Mouse (Mus musculus) forebrain, embryonic 13.5 days (tissue): ENCODE measurements at regions not wholly inside any gene's neighbourhood (a gene's known extent, or its start where the extent isn't known, plus 50 kb on each side); places are given as distances from the start of the nearest gene placed in this dataset.

ENCODE experiments used
- ATAC-seq: fragments of 200-750 bp; cut with Nextera tagmentation; 2 replicates; pipeline ENCODE4 v1.8.0; 2017
- H3K27ac ChIP-seq: fragments of 300-500 bp; sonication (generic); 2 replicates; pipeline ENCODE4 v1.5.1; 2015; ENCODE audit warnings: inconsistent platforms, mild to moderate bottlenecking, moderate library complexity
- H3K27me3 ChIP-seq: fragments of 300-500 bp; sonication (generic); 2 replicates; pipeline ENCODE4 v1.6.1; 2015; ENCODE audit warnings: mild to moderate bottlenecking, inconsistent platforms
- H3K36me3 ChIP-seq: fragments of 300-500 bp; sonication (generic); 2 replicates; pipeline ENCODE4 v1.6.1; 2015; ENCODE audit warnings: mild to moderate bottlenecking, inconsistent platforms; ENCODE audit not compliant: poor library complexity, severe bottlenecking
- H3K4me1 ChIP-seq: fragments of 300-500 bp; sonication (generic); 2 replicates; pipeline ENCODE4 v1.6.1; 2015; ENCODE audit warnings: inconsistent platforms
- H3K4me2 ChIP-seq: fragments of 300-500 bp; sonication (generic); 2 replicates; pipeline ENCODE4 v1.6.1; 2015; ENCODE audit warnings: inconsistent platforms, mild to moderate bottlenecking, moderate library complexity
- H3K4me3 ChIP-seq: fragments of 300-500 bp; sonication (generic); 2 replicates; pipeline ENCODE4 v1.5.1; 2015; ENCODE audit warnings: mild to moderate bottlenecking, inconsistent platforms
- H3K9ac ChIP-seq: fragments of 300-500 bp; sonication (generic); 2 replicates; pipeline ENCODE4 v1.6.1; 2015; ENCODE audit warnings: mild to moderate bottlenecking, inconsistent platforms
- H3K9me3 ChIP-seq: fragments of 300-500 bp; sonication (generic); replicated peaks from 2 replicates; pipeline ENCODE4 v1.6.1; 2016; ENCODE audit warnings: inconsistent platforms
- WGBS: fragments of 180-500 bp; shearing (Covaris S2); methylation state at CpG from one replicate; pipeline ENCODE4 v1.1.7; 2015; 5-methylcytosine and 5-hydroxymethylcytosine counted together

DNA sequence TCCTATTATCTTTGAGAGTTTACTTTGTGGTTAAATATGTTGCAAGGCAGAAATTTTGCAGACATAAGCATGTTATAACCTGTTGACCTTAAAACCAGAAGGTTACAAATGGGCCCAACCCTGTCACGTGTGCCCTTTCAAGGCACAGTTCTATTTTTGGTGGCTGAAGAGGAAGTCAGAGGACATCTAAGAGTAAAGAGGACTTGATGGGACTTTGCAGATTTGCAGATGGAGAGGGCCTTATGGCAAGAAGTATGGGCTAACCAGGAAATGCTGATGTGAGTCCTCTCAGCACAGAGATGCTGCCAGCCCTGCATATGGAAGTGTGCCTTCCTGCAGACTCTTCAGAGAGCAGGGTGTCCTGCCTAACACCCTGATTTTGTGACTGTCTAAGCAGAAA lies 101.6 kb upstream of the Ednrb start:
- WGBS = 89% methylated on average over 1 of the region's 1 CpGs
- Histone ChIP-seq H3K9me3 (no peaks in the 10 kb centered on the region), H3K4me2 (no peak overlapping the region), H3K4me1 (peaks cover 7% of the 10 kb centered on the region), H3K9ac (no peak overlapping the region), H3K27ac (no peak overlapping the region), H3K36me3 (no peaks in the 10 kb centered on the region), H3K27me3 (no peaks in the 10 kb centered on the region), H3K4me3 (no peak overlapping the region)
- ATAC-seq = no peak

DNA sequence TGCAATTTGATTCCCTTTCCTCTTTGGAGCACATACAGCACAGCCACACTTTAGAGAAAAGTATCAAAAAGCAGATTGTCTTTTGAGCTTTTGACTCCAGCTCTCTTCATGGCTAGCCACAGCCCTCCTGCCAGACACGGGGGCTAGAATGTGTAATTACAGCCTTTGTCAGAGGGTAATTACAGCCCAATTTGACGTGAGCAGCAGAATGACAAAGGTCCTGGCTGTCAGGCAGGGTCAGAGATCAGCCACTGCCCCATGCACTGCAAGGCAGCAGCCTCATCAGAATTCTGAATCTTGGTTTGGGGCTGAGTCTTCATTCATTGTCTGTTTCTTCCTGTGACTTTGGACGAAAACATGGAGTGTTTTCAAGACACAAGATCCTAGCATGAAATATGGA lies 95.7 kb upstream of the Ednrb start:
- no peak overlapping the region for H3K27ac ChIP-seq
- ATAC-seq = no peak
- no peak overlapping the region for H3K4me3 ChIP-seq
- no peaks in the 10 kb centered on the region for H3K9me3 ChIP-seq
- H3K4me1 ChIP-seq = peaks cover 3% of the 10 kb centered on the region
- no peaks in the 10 kb centered on the region for H3K36me3 ChIP-seq
- no peak overlapping the region for H3K9ac ChIP-seq
- 5% methylated on average over 3 of the region's 3 CpGs for WGBS
- no peak overlapping the region for H3K4me2 ChIP-seq
- H3K27me3 ChIP-seq = no peaks in the 10 kb centered on the region

DNA sequence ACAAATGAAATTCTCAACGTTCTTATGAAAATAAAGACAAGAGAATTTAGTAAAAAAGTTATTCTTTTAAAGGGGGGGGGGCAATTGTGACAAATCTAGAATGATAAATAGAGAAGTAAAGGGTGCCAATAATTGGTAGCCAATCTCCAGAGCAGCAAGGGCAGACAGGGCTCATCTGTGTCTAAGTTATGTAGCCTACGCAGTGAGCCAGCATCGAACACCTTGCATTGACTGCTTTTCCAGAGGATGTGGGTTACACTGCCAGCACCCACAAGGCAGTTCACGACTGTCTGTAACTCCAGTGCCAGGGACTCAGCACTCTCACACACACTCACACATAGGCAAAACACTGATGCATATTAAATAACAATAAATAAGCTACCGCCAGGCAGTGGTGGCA lies 94.7 kb upstream of the Ednrb start:
- H3K27me3 ChIP-seq = no peaks in the 10 kb centered on the region
- H3K9me3 ChIP-seq = no peaks in the 10 kb centered on the region
- peaks cover 3% of the 10 kb centered on the region for H3K4me1 ChIP-seq
- H3K4me3 ChIP-seq = no peak overlapping the region
- no peak overlapping the region for H3K4me2 ChIP-seq
- ATAC-seq = no peak
- 86% methylated on average over 5 of the region's 5 CpGs for WGBS
- no peaks in the 10 kb centered on the region for H3K36me3 ChIP-seq
- H3K9ac ChIP-seq = no peak overlapping the region
- H3K27ac ChIP-seq = no peak overlapping the region

DNA sequence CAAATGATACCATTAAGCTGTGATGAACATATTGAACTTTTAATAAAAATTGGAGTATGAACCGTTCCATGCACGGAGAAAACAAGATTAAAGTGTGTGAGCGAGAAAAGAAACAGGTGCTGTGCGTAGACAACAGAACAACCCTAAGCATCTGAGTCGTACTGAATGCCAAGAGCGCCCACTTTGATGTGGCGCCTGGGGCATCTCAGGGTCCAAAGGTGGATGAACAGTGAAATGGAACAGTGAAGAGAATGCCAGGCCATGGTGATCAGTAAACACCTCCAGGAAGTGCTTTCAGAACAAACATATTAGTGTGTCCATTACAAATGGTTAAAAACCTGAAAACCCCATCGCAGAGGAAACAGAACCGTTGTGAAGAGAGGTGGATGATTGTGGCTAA lies 94.0 kb upstream of the Ednrb start:
- 94% methylated on average over 9 of the region's 9 CpGs for WGBS
- no peaks in the 10 kb centered on the region for H3K36me3 ChIP-seq
- no peak for ATAC-seq
- H3K27me3 ChIP-seq = no peaks in the 10 kb centered on the region
- H3K4me2 ChIP-seq = no peak overlapping the region
- H3K4me1 ChIP-seq = peaks cover 3% of the 10 kb centered on the region
- no peak overlapping the region for H3K27ac ChIP-seq
- no peak overlapping the region for H3K9ac ChIP-seq
- H3K9me3 ChIP-seq = no peaks in the 10 kb centered on the region
- no peak overlapping the region for H3K4me3 ChIP-seq

DNA sequence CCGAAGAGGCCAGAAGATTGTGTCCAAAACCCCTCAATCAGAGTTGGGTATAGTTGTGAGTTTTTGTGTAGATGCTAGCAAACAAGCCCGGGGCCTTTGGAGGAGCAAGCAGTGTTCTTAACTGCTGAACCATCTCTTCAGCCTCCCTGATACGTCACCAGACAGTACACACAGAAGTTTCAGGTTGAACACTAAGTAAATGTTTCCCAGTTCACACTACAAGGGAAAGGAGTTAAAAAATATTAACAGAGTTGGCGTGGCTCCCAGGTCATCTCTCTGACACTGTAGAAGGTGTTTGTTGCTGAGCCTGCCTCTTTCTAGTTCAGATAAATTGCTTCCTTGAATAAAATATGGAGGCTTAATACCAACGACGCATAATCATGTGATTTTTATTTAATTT lies 93.5 kb upstream of the Ednrb start:
- 90% methylated on average over 6 of the region's 6 CpGs for WGBS
- H3K4me1 ChIP-seq = peaks cover 3% of the 10 kb centered on the region
- no peak overlapping the region for H3K9ac ChIP-seq
- H3K27ac ChIP-seq = no peak overlapping the region
- H3K4me3 ChIP-seq = no peak overlapping the region
- H3K4me2 ChIP-seq = no peak overlapping the region
- H3K27me3 ChIP-seq = no peaks in the 10 kb centered on the region
- no peaks in the 10 kb centered on the region for H3K36me3 ChIP-seq
- no peak for ATAC-seq
- H3K9me3 ChIP-seq = no peaks in the 10 kb centered on the region

DNA sequence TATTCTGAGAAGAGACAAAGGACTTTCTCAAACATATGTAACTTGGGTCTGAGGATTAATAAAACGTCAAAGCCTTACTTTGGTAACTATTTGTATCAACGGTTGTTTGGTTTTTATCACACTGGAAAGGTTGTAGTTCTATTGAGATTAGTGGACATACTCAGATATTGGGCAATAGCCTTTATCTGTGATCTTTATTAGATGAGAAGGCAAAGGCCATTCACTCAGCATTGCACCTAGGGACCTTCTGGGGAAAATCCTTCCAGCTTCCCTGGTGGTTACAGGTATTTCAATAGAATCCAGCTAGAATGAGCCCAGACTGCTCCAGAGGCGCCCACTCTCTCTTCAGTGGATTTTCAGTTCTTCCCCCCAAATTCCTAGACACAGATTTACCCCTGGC lies 89.6 kb upstream of the Ednrb start:
- no peaks in the 10 kb centered on the region for H3K9me3 ChIP-seq
- WGBS = 88% methylated on average over 3 of the region's 3 CpGs
- no peak overlapping the region for H3K27ac ChIP-seq
- H3K4me1 ChIP-seq = no peaks in the 10 kb centered on the region
- ATAC-seq = no peak
- no peak overlapping the region for H3K4me3 ChIP-seq
- H3K36me3 ChIP-seq = no peaks in the 10 kb centered on the region
- H3K4me2 ChIP-seq = no peak overlapping the region
- no peak overlapping the region for H3K9ac ChIP-seq
- no peaks in the 10 kb centered on the region for H3K27me3 ChIP-seq

DNA sequence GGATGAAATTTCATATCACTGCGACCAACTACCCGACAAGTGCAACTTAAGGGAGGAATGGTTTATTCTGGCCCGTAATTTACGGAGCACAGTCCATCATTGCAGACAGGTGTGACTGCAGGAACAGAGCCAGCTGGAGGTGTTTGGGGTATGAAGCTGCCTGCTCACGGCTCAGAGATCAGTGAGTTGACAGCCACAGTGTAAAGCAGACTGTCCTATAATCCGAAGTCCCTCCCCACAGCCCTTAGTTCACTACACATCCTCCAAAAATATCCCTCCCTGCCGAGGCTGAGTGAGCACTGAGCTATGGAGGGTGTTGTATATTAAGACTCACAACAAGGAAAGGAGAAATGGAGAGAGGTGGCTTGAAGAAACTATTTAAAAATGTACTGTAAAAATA lies 88.0 kb upstream of the Ednrb start:
- no peak overlapping the region for H3K4me2 ChIP-seq
- no peaks in the 10 kb centered on the region for H3K36me3 ChIP-seq
- no peak overlapping the region for H3K9ac ChIP-seq
- no peaks in the 10 kb centered on the region for H3K27me3 ChIP-seq
- no peaks in the 10 kb centered on the region for H3K9me3 ChIP-seq
- H3K4me1 ChIP-seq = no peaks in the 10 kb centered on the region
- no peak for ATAC-seq
- H3K4me3 ChIP-seq = no peak overlapping the region
- WGBS = 89% methylated on average over 7 of the region's 7 CpGs
- no peak overlapping the region for H3K27ac ChIP-seq

DNA sequence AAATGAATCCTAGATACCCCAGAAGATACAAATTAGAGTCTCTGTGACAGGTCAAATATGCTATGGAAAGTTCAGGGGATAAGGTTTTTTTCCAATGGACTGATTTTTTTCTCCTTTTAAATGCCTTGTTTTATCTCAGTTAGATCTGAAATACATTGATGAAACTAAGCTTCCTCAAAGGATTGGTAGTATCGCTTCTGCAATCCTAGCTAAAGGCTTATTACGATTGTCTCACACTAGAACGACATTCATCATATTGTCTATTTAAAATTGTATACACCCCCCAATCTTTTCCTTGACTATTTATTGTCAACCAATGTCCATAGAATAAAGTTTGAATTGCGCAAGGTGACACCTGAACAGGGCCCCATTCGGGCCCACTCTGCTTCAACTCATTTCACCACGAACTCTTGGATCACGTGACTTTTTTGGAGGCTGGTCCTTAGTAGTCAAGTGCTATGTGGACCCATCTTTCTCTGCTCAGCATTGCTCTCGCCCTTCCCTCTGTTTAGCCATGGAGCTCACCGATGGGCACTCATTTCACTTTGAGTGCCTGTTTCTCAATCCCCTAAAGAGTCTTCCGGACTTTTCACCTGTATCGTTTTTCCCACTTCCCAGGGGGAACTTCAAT lies 85.6 kb upstream of the Ednrb start:
- Histone ChIP-seq H3K9ac (no peak overlapping the region), H3K9me3 (no peaks in the 10 kb centered on the region), H3K27me3 (no peaks in the 10 kb centered on the region), H3K4me2 (no peak overlapping the region), H3K36me3 (no peaks in the 10 kb centered on the region), H3K27ac (no peak overlapping the region), H3K4me1 (no peaks in the 10 kb centered on the region), H3K4me3 (no peak overlapping the region)
- WGBS = 94% methylated on average over 11 of the region's 11 CpGs
- no peak for ATAC-seq

DNA sequence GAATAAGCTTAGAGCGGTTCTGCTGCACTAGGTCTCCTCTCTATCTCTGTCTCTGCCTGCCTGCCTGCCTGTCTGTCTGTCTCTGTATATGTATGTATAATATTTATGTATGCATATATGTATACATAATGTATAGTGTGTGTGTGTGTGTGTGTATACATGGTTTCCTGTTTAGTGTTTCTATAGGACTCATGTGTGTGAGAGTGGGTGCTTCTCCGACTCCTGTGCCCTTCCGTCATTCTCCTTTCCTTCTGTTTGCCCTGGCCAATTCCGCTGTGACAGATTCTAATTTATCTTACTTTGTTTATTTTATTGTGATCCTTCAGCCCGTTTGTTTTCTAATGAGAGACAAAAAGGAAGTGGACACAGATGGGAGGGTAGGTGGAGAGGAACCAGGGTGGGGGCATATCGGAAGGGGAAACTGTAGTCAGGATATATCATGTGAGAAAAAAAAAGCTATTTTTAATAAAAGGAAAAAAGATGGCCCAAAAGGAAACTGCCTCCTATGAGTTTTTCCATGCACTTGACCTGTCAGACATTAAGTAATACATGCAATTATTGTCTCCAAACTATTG lies 85.0 kb upstream of the Ednrb start:
- no peaks in the 10 kb centered on the region for H3K4me1 ChIP-seq
- no peaks in the 10 kb centered on the region for H3K9me3 ChIP-seq
- H3K4me3 ChIP-seq = no peak overlapping the region
- no peak for ATAC-seq
- H3K27me3 ChIP-seq = no peaks in the 10 kb centered on the region
- H3K9ac ChIP-seq = no peak overlapping the region
- H3K27ac ChIP-seq = no peak overlapping the region
- no peak overlapping the region for H3K4me2 ChIP-seq
- H3K36me3 ChIP-seq = no peaks in the 10 kb centered on the region
- WGBS = 87% methylated on average over 6 of the region's 6 CpGs

DNA sequence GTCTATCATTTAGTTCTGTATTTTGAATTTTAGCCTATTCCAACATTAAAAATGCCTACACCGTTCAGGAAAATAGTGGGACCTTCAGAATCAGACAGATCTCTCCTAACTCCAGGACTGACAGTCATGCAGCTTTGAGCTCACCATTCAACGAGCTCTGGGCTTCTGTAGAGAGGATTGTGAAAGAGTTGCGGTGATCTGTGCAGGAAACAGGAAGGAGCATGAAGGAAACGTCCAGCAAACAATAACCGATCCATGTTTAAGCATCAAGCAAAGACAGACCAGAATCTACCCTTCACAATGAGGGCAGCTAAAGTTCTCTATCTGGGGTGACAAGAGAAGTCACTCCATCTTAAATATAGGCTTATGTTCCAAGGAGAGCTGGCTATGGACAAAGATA lies 76.0 kb upstream of the Ednrb start:
- Histone ChIP-seq H3K27me3 (no peaks in the 10 kb centered on the region), H3K4me3 (no peak overlapping the region), H3K36me3 (no peaks in the 10 kb centered on the region), H3K4me2 (no peak overlapping the region), H3K27ac (no peak overlapping the region), H3K4me1 (no peaks in the 10 kb centered on the region), H3K9ac (no peak overlapping the region), H3K9me3 (no peaks in the 10 kb centered on the region)
- ATAC-seq = no peak
- WGBS = 79% methylated on average over 5 of the region's 5 CpGs

DNA sequence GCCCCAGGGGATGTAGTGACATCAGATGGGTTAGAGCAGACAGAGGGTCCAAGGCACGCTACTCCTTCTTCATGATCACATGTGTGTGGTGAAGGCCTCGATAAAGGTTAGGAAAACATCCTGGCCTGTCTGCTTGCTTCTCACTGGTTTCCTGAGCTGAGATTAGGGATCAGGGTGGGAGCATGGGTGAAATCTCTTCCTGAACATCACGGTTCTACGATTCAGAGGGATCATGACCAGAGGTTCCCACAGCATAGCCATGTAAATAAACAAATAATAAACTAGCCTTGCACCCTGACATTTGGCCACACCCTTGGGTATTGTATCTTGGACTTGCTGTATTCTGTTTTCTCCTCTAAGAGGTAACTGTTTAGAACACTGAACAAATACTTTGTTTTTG lies 75.2 kb upstream of the Ednrb start:
- no peaks in the 10 kb centered on the region for H3K4me1 ChIP-seq
- no peak for ATAC-seq
- WGBS = 85% methylated on average over 4 of the region's 4 CpGs
- no peak overlapping the region for H3K9ac ChIP-seq
- H3K9me3 ChIP-seq = no peaks in the 10 kb centered on the region
- no peaks in the 10 kb centered on the region for H3K36me3 ChIP-seq
- H3K27me3 ChIP-seq = no peaks in the 10 kb centered on the region
- H3K4me2 ChIP-seq = no peak overlapping the region
- H3K27ac ChIP-seq = no peak overlapping the region
- H3K4me3 ChIP-seq = no peak overlapping the region

DNA sequence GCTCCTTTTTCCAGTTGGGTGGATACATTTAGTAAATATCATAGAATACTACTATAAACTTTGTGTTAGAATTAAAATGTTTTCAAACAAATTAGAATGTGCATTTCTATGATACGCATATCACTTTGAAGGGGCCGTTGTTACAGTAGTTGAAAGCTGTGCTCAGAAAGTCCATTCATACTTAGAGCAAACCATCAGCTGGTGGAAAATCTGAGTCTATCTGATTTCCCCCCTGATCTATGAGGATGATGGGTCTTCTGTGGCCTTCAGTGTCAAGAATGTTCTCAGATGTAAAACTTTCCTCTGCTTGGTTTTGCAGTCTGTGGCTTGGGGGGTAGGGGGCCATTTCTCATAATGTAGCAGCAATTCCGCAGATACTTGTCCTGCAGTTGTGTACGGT lies 69.3 kb upstream of the Ednrb start:
- H3K4me2 ChIP-seq = no peak overlapping the region
- H3K27me3 ChIP-seq = no peaks in the 10 kb centered on the region
- no peaks in the 10 kb centered on the region for H3K36me3 ChIP-seq
- H3K4me3 ChIP-seq = no peak overlapping the region
- no peak for ATAC-seq
- WGBS = 86% methylated on average over 4 of the region's 4 CpGs
- H3K27ac ChIP-seq = no peak overlapping the region
- no peaks in the 10 kb centered on the region for H3K9me3 ChIP-seq
- H3K4me1 ChIP-seq = no peaks in the 10 kb centered on the region
- no peak overlapping the region for H3K9ac ChIP-seq

DNA sequence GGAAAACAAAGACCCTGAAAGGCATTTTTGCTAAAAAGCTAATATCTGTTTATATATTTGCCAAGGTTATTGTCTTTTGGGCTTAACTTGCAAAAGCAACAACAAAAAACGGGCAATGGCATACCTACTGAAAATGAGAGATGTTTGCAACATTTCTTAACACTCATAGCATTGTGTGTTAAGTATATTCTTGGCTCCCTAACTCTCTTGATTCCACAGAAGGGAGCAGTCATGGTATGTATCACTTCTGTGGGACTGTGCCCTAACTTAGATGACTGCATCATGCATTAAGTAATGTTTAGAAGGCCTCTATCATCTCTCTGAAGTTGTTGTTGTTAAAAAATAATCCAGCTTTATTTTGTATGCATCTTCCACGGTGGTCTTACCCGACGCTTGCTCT lies 67.5 kb upstream of the Ednrb start:
- Histone ChIP-seq H3K9ac (no peak overlapping the region), H3K36me3 (no peaks in the 10 kb centered on the region), H3K9me3 (no peaks in the 10 kb centered on the region), H3K4me2 (no peak overlapping the region), H3K27me3 (no peaks in the 10 kb centered on the region), H3K4me1 (no peaks in the 10 kb centered on the region), H3K27ac (no peak overlapping the region), H3K4me3 (no peak overlapping the region)
- ATAC-seq = no peak
- WGBS = 80% methylated on average over 4 of the region's 4 CpGs
